Mouse (Mus musculus): Measurements from ENCODE around the gene Gm10803. TPM values are rescaled to one million over a fixed set of nuclear protein-coding genes. Genes with fewer than 3 reads are reported as not detected.
"Not testable (repeated sequence)": the region's sequence is repeated elsewhere in the genome, so short reads cannot be mapped to it uniquely, and the experiment has no call there.

Gm10803 gene
- total RNA-seq (2022): not detected

DNA sequence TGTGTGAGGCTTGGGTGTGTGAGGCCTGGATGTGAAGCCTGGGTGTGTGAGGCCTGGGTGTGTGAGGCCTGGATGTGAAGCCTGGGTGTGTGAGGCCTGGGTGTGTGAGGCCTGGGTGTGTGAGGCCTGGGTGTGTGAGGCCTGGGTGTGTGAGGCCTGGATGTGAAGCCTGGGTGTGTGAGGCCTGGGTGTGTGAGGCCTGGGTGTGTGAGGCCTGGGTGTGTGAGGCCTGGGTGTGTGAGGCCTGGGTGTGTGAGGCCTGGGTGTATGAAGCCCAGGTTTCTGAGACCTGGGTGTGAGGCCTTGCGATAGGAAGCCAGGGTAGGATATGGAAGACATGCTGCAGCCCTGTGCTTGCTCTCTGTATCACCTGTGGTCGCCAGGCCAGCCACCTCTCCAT lies at the start of gene Gm10803:
TSS of gene Gm10803 (plus strand) at position 301 of the 400 bp plus-strand sequence.
- DNase-seq (ENCODE audit: low spot score in 2 of 2): not testable (repeated sequence)

DNA sequence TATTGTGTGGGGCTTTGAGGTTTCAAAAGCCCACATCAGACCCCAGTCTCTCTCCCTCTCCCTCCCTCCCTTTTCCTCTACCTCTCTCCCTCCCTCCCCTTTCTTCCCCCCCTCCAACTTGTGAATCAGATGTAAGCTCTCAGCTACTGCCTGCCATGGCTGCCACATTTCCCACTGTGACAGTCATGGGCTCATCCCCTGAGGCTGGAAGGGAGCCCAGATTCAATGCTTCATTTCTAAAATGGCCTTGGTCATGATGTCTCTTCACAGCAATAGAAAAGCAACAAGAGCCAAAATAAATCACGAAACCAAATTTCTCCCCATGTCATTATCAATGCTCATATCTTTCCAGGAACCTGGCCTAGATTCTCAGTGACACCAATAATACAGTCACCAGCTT lies 49.5 kb upstream of the Gm10803 start:
- DNase-seq (ENCODE audit: low spot score in 2 of 2): peak in 1 of 2 experiments; percentile 34

DNA sequence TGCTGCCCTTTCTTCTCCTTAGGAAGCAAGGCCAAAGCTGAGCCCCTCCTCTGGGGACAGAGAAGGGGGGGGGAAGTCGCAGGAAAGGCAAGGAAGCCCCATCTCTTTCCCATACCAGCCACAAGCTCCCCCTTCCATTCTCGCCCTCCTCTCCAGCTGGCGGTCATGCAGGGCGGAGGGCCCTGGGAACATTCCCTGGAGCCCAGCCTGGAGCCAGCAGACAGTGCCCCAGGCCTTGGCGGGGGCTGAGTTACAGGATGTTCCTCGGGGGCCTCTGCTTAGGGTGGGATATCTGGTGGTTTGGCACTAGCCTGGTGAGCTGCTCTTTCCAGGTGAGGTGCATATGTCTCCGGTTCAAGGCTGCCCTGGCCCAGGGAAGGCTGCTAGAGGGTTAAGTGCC lies 48.2 kb upstream of the Gm10803 start:
- no peak for DNase-seq (ENCODE audit: low spot score in 2 of 2)

DNA sequence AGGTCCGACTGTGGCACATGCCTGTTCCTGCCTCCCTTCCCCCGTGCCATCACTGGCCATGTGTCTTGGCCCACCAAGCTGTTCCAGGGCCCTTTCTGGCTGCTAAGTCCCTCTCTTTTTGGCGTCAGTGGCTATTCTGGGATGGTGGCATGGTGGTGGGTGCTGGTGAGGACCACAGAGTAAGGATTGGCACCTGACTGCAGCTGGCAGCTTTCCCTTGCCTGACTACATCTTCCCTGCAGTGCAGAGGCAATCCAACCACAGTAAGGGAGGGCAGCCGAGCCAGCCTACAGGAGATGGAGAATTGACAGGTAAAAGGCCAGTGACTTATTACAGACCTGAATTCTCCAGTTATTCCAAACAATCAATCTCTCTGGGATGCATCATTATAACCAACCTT lies 45.1 kb upstream of the Gm10803 start:
- DNase-seq (ENCODE audit: low spot score in 2 of 2): no peak

DNA sequence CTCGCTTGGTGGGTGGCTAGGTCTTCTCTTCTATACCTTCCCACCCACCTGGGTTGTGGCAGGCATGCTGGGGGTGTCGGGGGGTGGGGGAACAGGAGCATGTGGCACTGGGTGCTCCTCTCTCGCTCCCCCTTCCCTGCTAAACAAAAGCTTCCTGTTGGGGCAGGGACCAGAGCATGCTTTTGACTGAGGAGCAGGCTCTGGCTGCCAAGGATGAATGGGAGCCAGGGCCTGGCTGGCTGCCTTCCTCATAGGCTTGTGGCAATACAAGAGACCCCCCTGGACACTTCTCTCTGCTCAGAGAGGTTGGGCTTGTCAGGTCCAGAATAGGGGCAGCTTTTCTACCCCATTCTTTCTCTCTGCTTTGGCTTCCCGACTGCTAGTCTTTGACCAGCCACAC lies 39.3 kb upstream of the Gm10803 start:
- DNase-seq (ENCODE audit: low spot score in 2 of 2): peak in 1 of 2 experiments; percentile 18

DNA sequence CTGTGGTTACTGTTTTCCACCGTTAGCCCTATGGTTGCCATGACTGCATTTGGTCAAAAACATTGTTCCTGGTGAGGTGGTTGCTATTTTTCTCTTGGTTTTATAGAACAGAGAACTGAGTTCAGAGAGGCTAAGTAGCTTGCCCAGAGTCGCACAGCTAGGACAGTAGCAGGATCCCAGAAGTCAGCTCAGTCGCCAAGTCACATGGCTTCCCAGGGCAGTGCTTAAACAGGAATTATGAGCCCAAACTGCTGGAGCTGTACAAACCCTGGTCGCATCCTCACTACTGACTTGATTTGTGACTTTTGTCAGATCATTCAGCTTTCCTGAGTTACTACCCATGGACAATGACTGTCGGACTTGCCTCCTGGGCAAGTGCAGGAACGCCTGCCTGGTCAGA lies 38.8 kb upstream of the Gm10803 start:
- DNase-seq (ENCODE audit: low spot score in 2 of 2): no peak

DNA sequence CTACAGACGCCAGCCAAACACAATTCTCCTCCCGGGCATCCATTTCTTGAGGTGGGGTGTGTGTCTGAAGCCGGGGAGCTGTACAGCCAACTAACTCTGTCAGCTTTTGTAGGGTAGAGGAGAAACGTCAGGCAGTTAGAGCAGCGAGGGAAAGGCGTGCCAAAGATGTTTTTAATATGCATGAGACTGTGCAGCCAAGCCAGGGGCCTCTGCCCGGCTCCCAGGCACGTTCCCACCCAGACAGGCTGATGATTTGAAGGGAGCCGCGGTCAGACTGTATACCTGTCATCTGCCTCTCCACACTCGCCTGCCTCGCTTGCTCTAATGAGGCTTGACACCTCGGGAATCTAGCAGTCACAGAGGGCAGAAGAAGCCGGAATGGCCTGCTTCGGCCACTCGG lies 38.4 kb upstream of the Gm10803 start:
- no peak for DNase-seq (ENCODE audit: low spot score in 2 of 2)

DNA sequence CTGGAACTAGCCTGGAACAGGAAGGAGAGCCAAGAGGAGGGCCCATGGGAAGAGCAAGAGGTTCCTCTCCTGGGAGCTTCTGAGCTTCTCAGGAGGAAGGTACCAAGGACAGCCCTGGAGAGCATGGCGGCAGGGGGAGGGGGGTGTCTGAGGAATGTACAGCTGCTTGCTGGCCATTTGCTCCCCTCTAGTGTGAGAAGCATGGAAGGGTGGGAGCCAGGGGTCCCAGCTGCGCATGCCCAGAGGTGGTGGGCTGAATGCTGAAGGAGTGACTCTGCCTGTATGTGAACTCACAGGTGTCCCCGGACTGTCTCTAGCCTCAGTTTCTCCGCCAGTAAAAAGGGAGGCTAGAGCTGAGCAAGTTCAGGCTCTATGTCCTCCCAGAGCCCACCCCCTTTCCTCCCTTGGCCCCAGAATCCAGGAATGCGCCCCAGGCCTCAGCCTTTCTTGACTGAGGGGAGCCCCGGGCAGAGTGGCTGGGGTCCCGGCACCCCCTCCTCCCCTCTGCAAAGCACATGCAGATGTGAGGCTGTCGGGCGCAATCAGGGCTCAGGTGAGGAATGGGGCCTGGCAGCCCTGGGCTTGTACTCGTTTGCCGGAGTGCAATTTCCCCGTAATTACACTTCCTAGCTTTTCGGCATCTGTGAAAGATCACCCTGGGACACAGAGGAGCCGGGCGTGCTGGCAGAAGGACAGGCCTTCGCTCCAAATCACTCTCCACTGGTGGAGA lies 35.2 kb upstream of the Gm10803 start:
- DNase-seq (ENCODE audit: low spot score in 2 of 2): no peak

DNA sequence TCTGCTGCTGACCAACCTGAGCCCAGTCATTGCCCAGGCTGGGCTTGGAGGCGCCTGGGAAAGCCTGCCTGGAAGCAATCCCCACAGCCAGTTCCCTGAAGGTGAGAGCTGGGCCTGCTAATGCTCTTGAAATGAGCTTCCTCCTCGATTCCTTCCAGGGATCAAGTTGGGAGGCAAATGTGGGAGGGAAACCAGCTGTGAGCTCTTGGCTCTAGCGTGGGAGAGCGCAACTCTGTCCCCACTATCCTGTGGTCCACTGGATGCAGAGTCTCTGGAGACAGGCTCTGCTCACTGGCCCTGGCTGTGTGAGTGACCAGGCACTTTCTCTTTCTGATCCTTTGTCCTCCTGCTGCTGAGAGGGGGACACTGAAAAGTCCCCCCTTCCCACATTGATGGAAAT lies 30.8 kb upstream of the Gm10803 start:
- DNase-seq (ENCODE audit: low spot score in 2 of 2): no peak

DNA sequence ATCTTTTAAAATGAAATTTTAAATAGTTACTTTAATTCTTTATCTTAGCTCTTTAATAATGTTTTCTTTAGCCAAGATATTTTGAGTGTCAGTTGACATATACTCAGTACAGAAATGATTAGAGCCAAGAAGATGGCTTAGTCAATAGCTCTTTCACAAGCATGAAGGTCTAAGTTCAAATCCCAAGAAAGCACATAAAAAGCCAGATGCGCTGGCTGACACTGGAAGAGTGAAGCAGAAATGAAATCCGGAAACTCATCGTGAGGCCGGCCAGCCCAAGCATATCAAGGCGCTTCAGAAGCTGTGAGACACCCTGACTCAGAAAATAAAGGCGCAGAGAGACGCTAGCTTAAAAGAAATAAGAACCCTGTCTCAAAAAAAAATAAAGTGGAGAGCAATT lies 26.5 kb upstream of the Gm10803 start:
- no peak for DNase-seq (ENCODE audit: low spot score in 2 of 2)

DNA sequence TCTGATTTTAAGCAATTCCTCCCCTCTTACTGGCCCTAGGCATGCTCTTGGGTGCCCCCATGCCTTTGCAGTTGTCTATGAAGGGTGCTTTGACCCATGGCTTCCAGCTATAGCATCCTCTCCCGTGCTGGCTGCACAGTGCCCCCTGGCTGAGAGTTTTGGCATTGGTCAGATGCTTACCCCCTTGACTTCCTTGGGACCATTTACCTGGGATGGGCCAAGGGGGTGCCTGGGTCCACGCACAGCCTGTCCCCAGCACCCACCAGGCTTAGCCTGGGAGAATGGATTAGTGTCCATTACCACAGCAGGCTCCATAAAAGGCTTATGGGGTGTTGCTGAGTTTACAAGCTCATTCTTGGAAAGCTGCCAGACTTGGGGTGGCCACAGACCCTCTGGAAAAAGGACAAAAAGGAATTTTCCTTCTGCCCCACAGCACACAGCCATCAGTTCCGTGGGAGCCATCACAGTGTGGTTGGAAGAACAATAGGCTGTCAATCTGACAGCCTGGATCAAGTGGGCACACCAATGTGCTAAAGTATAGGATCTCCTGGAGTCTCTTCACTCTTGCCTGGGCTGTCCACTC lies 22.9 kb upstream of the Gm10803 start:
- no peak for DNase-seq (ENCODE audit: low spot score in 2 of 2)

DNA sequence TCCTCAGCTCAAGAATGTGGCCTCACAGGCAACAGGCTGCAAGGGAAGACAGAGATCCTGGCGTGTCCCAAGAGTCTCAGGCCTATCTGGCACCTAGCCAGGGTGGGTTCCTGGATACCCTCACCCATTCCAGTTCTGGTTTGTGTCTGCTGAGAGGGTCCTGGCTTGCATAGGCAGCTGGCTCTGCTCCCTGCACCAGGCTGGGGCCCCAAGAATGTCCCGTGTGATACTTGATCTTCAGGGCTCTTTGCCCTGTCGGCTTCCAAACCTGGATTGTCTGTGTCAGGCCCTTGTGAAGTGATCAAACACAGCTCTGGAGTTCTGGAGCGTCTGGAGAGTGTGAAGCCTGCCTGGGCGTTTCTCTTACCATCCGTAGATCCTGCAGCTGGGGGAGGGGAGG lies 22.2 kb upstream of the Gm10803 start:
- DNase-seq (ENCODE audit: low spot score in 2 of 2): no peak

DNA sequence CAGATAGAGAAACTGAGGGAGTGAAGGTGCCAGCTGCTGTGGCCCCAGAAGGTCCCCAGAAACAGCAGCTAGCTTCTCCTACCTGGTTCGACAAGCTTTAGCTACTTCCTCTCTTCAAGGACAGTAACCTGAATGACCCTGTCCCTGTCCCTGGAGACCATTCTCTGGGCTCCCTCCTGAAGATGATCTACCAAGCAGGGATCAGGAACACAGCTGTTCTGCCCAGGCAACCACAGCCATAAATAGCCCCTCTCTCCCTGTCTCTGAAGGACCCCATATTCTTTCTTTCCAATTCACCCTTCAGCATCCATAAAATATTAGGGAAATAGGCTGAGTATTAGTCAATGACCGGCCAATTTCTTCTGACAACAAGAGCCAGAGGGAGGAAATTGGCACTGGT lies 18.6 kb upstream of the Gm10803 start:
- DNase-seq (ENCODE audit: low spot score in 2 of 2): no peak

DNA sequence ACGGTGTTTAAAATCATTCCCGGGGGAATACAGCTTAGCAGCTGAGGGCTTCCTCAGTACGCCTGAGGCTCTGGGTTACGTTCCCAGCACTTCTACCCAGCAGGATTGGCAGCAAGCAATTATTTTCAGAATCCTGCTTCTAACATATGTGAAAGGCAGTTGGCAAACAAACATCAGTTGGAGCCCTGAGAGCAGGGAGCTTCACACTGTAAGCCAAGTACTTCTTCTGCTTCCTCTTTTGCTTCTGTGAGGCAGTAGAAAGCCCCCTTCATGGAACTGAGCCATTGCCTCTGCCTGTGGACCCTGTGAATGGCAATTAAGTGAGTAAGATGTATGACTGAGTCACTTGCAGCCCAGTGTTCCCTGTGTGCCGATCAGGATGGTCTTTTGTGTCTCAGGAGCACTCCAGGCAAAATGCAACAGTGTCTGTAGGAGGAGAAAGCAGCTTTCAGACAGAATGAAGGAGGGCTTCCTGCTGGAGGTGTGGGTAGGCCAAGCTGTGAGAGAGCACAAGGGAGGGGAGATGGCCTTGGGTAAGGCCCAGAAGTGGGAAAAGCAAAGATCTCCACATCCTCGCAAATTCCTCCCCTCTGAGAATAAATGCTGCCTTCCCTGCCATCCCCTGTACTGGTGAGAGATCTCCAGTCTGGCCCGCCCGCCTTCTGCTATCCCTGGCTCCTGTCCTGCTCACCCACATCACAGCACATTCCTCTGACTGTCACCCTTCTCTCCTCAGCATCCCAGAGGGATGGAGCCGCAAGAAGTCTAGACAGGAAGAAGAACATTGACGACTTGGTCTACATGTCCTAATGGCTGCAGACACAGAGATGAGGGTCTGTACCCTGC lies 7.5 kb upstream of the Gm10803 start:
- no peak for DNase-seq (ENCODE audit: low spot score in 2 of 2)

DNA sequence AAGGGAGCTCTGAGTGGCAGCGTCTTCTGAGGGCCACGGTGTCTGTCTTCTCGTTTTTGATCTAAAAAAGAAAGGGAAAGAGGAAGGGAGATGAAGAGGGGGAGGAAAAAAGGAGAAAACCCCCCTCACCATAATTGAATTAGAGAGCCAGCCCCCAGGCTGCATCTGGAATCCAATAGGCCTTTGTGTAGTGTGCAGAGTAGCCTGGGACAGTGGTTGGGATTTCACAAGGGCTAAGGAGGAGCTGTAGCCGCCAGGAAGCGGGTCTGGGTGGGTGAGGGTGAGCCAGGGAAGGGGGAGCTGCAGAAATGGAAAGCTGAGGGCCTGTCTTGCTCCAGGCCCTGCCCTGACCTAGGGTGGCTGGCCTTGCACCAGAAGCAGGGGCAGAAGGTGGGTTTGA lies 6.5 kb upstream of the Gm10803 start:
- no peak for DNase-seq (ENCODE audit: low spot score in 2 of 2)

DNA sequence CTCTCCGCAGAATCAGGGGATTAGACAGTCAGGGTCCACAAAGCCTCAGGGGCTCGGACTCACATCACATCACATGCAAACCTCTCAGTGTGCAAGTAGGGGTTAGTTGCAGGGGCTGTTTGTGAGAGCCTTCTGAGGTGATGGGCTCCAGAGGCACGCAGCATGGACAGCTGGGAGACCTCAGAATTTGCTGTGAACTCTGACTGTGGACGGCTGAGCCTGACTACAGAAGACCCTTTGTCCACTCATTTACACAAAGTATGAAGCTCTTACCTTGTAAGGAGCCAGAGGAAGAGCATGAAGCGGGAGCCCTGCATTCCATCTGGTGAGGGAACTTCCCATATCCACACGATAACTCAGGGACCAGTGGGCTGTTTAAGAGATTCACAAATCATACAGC lies 5.3 kb downstream of the Gm10803 start:
- no peak for DNase-seq (ENCODE audit: low spot score in 2 of 2)

DNA sequence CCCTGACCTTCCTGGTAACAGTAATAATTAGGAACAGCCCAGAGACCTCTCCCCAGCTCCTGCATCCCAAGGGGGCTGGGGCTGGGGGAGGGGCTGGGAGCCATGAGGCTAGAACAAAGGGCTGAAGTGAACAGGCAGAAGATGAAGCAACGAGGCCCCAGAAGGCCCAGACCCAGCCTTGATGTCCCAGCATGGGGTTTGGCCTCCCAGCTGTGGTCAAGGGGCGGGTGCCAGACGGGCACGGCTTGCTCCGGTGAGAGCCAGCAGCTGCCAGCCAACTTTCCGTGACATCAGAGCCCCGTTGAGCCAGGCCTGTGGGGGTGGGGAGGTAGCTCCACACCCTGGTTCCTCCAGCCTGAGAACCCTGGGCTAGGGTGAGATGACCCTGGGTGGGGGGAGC lies 7.3 kb downstream of the Gm10803 start:
- DNase-seq (ENCODE audit: low spot score in 2 of 2): no peak

DNA sequence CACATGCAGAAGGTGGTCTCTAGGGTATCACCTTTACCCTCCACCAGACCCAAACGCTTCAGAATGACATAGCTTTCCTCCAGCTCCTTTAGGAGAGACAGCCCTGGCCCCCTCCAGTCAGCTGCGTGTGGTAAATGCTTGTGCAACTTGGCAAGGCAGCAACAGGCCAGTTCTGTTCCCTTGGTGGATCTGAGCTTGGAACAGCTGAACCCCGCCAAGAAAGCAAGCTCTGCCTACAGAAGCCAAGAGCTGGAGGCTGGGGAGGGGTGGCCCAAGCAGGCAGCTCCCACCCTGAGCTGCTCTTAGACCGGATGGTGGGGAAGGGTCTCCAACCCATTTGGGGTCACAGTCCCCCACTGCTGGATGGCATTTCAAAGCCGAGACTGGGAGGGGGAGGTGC lies 12.2 kb downstream of the Gm10803 start:
- DNase-seq (ENCODE audit: low spot score in 2 of 2): no peak

DNA sequence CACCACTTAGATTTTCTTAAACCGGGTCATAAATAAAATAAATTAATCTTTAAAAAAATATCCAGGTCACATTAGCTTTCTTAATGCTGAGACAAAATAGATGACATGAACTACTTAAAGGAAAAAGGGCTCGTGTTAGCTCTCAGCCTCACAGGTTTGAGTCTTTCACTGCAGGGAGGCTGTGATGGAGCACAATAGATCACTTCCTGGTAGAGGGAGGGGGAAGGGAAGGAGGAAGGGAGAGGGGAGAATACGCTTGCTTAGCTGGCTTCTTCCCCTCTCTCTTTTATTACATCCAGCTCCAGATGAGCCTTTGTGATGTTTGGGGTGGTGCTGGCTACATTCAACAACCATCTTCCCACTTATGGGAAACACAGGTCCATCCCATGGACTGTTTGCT lies 20.9 kb downstream of the Gm10803 start:
- DNase-seq (ENCODE audit: low spot score in 2 of 2): no peak

DNA sequence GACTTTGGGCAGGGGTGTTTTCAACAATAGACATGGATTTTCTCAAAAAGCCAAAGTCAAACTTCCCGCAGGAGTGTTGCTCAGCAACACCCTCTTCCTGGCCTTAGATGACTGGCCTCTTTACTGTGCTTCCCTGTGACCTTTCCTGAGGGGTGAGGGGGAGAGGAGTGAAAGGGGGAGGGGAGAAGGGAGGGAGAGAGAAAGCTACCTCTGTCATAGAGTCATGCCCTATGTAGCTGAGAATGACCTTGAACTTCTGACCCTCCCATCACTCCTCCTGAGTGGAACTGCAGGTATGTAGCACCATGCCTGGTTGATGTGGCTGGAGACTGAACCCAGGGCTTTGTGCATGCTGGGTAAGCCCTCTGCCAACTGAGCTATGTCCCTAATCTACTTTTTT lies 25.5 kb downstream of the Gm10803 start:
- no peak for DNase-seq (ENCODE audit: low spot score in 2 of 2)

DNA sequence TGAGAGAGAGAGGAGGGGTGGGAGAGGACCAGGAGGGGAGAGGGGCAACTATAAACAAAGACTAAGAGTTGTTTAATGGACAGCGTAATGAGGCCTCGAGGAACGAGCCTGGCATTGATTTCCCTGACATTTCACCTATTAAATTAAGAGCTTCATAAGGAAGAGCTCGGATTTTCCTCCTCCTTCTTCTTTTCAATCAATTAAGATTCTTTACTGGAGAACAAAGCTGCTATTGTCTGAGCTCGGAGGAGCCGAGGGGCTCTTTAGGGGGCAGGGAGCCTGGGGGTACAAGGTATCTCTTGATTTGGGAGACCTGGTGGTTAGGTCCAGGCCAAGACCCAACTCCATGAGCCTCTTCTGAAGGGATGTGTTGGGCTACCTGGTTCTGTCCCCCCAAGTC lies 27.1 kb downstream of the Gm10803 start:
- DNase-seq (ENCODE audit: low spot score in 2 of 2): no peak

DNA sequence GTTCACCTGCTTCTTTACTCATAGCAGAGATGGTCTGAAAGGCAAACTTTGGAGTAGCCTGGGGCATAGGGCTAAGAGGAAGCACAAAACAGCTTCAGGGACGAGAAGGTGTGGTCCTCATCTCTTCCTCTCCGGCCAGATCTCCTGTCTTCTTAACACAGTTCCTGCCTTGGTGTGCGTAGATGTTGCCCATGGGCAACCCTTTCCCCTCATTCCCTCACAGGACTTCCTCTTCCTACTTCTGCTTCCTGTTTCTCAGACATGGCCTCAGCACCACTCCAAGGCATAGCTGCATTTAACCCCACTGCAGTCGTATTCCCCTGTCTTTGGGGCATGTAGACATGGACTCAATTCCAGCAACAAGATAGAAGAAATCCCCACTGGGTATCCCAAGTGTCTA lies 29.5 kb downstream of the Gm10803 start:
- DNase-seq (ENCODE audit: low spot score in 2 of 2): no peak

DNA sequence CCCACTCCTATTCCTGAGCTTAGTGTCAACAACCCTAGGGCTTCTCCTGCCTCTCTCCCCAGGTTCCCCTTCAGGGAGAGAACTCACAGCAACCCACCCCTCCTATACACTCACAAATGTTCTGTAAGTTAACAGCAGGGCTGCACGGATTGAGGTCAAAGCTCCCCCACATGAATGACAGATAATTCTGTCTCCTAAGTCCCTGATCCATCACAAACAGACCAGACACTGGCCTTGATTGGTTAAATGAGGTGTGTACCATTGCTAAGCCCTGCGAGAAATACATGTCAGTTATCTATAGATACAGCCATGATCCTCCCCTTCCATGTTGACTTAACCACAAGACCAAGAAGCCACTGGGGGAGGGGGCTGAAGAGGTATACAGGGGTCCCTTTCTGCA lies 31.3 kb downstream of the Gm10803 start:
- DNase-seq (ENCODE audit: low spot score in 2 of 2): no peak

Data from left cerebral cortex, adult 8-10 months (tissue).